Mouse (Mus musculus): Measurements from ENCODE around the gene Uspl1. TPM values are rescaled to one million over a fixed set of nuclear protein-coding genes. Genes with fewer than 3 reads are reported as not detected.

The Uspl1 gene
- polyA plus RNA-seq, 2 experiments, result 8.9 to 18.6 TPM

GRCm38 (mm10) chr5:149156886-149157563 lies 27.1 kb upstream of the Uspl1 start:
- no peaks in the 10 kb centered on the region for H3K9me3 ChIP-seq (ENCODE audit: control insufficient read depth, low read length)
- no peaks in the 10 kb centered on the region for H3K36me3 ChIP-seq (replicated peaks; ENCODE audit: control insufficient read depth, insufficient read depth, low read depth)
- no peak overlapping the region for H3K4me3 ChIP-seq (ENCODE audit: insufficient read depth in 1 of 2, low read depth in 2 of 2, low read length in 2 of 2)
- DNase-seq (ENCODE audit: low read depth in 3 of 3, low spot score in 3 of 3), result no peak
- no peak overlapping the region for H3K4me2 ChIP-seq (ENCODE audit: low read depth)
- H3K9ac ChIP-seq (replicated peaks), result no peak overlapping the region
- ATAC-seq (ENCODE audit: insufficient read depth), result no peak
- TF ChIP-seq EP300 (IDR thresholded peaks at IDR 0.05; ENCODE audit: low read depth) (no peak), CTCF (IDR thresholded peaks at IDR 0.05; ENCODE audit: low read depth) (no peak)
- H3K27ac ChIP-seq, result no peak overlapping the region
- H3K27me3 ChIP-seq (ENCODE audit: control insufficient read depth, insufficient read depth, low read length), result no peaks in the 10 kb centered on the region
- 74% methylated on average over 18 of the region's 18 CpGs for WGBS (ENCODE audit: insufficient replicate concordance)
- no peaks in the 10 kb centered on the region; a peak in 1 of 4 replicates for H3K4me1 ChIP-seq (replicated peaks; ENCODE audit: control insufficient read depth in 2 of 2, insufficient read depth in 2 of 2, low read length in 1 of 2)

- Histone ChIP-seq H3K4me1 (replicated peaks; ENCODE audit: control insufficient read depth in 2 of 2, insufficient read depth in 2 of 2, low read length in 1 of 2) (no peaks in the 10 kb centered on the region), H3K4me2 (ENCODE audit: low read depth) (no peak overlapping the region), H3K9ac (replicated peaks) (no peak overlapping the region), H3K9me3 (ENCODE audit: control insufficient read depth, low read length) (no peaks in the 10 kb centered on the region), H3K27ac (no peak overlapping the region), H3K36me3 (replicated peaks; ENCODE audit: control insufficient read depth, insufficient read depth, low read depth) (no peaks in the 10 kb centered on the region), H3K27me3 (ENCODE audit: control insufficient read depth, insufficient read depth, low read length) (no peaks in the 10 kb centered on the region), H3K4me3 (ENCODE audit: insufficient read depth in 1 of 2, low read depth in 2 of 2, low read length in 2 of 2) (no peak overlapping the region)
- TF ChIP-seq CTCF (IDR thresholded peaks at IDR 0.05; ENCODE audit: low read depth) (no peak), EP300 (IDR thresholded peaks at IDR 0.05; ENCODE audit: low read depth) (no peak)
- 75% methylated on average over 6 of the region's 6 CpGs for WGBS (ENCODE audit: insufficient replicate concordance)
- ATAC-seq (ENCODE audit: insufficient read depth) (no peak), DNase-seq (ENCODE audit: low read depth in 3 of 3, low spot score in 3 of 3) (no peak)
These were observed 25.1 kb upstream of the Uspl1 start for GRCm38 (mm10) chr5:149159021-149159420.

- WGBS (ENCODE audit: insufficient replicate concordance), result 58% methylated on average over 4 of the region's 4 CpGs
- H3K4me1 ChIP-seq (replicated peaks; ENCODE audit: control insufficient read depth in 2 of 2, insufficient read depth in 2 of 2, low read length in 1 of 2), result no peaks in the 10 kb centered on the region
- H3K27me3 ChIP-seq (ENCODE audit: control insufficient read depth, insufficient read depth, low read length), result no peaks in the 10 kb centered on the region
- no peak overlapping the region for H3K4me2 ChIP-seq (ENCODE audit: low read depth)
- no peak overlapping the region for H3K4me3 ChIP-seq (ENCODE audit: insufficient read depth in 1 of 2, low read depth in 2 of 2, low read length in 2 of 2)
- no peaks in the 10 kb centered on the region for H3K36me3 ChIP-seq (replicated peaks; ENCODE audit: control insufficient read depth, insufficient read depth, low read depth)
- no peak overlapping the region for H3K9ac ChIP-seq (replicated peaks)
- DNase-seq (ENCODE audit: low read depth in 3 of 3, low spot score in 3 of 3) (no peak), ATAC-seq (ENCODE audit: insufficient read depth) (no peak)
- H3K27ac ChIP-seq, result no peak overlapping the region
- H3K9me3 ChIP-seq (ENCODE audit: control insufficient read depth, low read length), result no peaks in the 10 kb centered on the region
- TF ChIP-seq CTCF (IDR thresholded peaks at IDR 0.05; ENCODE audit: low read depth) (no peak), EP300 (IDR thresholded peaks at IDR 0.05; ENCODE audit: low read depth) (no peak)
These were observed 23.7 kb upstream of the Uspl1 start for GRCm38 (mm10) chr5:149160469-149160868.

- H3K9ac ChIP-seq (replicated peaks), result no peak overlapping the region
- no peaks in the 10 kb centered on the region for H3K27me3 ChIP-seq (ENCODE audit: control insufficient read depth, insufficient read depth, low read length)
- TF ChIP-seq EP300 (IDR thresholded peaks at IDR 0.05; ENCODE audit: low read depth) (no peak), CTCF (IDR thresholded peaks at IDR 0.05; ENCODE audit: low read depth) (no peak)
- H3K4me2 ChIP-seq (ENCODE audit: low read depth), result no peak overlapping the region
- H3K4me3 ChIP-seq (ENCODE audit: insufficient read depth in 1 of 2, low read depth in 2 of 2, low read length in 2 of 2), result no peak overlapping the region
- no peak overlapping the region for H3K27ac ChIP-seq
- DNase-seq (ENCODE audit: low read depth in 3 of 3, low spot score in 3 of 3) (no peak), ATAC-seq (ENCODE audit: insufficient read depth) (no peak)
- no peaks in the 10 kb centered on the region for H3K36me3 ChIP-seq (replicated peaks; ENCODE audit: control insufficient read depth, insufficient read depth, low read depth)
- 20% methylated on average over 7 of the region's 7 CpGs for WGBS (ENCODE audit: insufficient replicate concordance)
- H3K4me1 ChIP-seq (replicated peaks; ENCODE audit: control insufficient read depth in 2 of 2, insufficient read depth in 2 of 2, low read length in 1 of 2), result no peaks in the 10 kb centered on the region
- no peaks in the 10 kb centered on the region for H3K9me3 ChIP-seq (ENCODE audit: control insufficient read depth, low read length)
These were observed 21.3 kb upstream of the Uspl1 start for GRCm38 (mm10) chr5:149162890-149163289.

GRCm38 (mm10) chr5:149164881-149165280 lies 19.3 kb upstream of the Uspl1 start:
- WGBS (ENCODE audit: insufficient replicate concordance), result 47% methylated on average over 7 of the region's 7 CpGs
- Histone ChIP-seq H3K27me3 (ENCODE audit: control insufficient read depth, insufficient read depth, low read length) (no peaks in the 10 kb centered on the region), H3K4me3 (ENCODE audit: insufficient read depth in 1 of 2, low read depth in 2 of 2, low read length in 2 of 2) (no peak overlapping the region), H3K4me1 (replicated peaks; ENCODE audit: control insufficient read depth in 2 of 2, insufficient read depth in 2 of 2, low read length in 1 of 2) (no peaks in the 10 kb centered on the region), H3K9me3 (ENCODE audit: control insufficient read depth, low read length) (no peaks in the 10 kb centered on the region), H3K27ac (no peak overlapping the region), H3K4me2 (ENCODE audit: low read depth) (no peak overlapping the region), H3K9ac (replicated peaks) (no peak overlapping the region), H3K36me3 (replicated peaks; ENCODE audit: control insufficient read depth, insufficient read depth, low read depth) (no peaks in the 10 kb centered on the region)
- TF ChIP-seq EP300 (IDR thresholded peaks at IDR 0.05; ENCODE audit: low read depth) (no peak), CTCF (IDR thresholded peaks at IDR 0.05; ENCODE audit: low read depth) (no peak)
- ATAC-seq (ENCODE audit: insufficient read depth) (peak; percentile 45; the same call in 1 of the 2 replicates), DNase-seq (ENCODE audit: low read depth in 3 of 3, low spot score in 3 of 3) (no peak)

Measured in liver, embryonic 14.5 days (tissue).